ENCODE assay signal across 8 mouse cellular contexts in the genomic region with DNA sequence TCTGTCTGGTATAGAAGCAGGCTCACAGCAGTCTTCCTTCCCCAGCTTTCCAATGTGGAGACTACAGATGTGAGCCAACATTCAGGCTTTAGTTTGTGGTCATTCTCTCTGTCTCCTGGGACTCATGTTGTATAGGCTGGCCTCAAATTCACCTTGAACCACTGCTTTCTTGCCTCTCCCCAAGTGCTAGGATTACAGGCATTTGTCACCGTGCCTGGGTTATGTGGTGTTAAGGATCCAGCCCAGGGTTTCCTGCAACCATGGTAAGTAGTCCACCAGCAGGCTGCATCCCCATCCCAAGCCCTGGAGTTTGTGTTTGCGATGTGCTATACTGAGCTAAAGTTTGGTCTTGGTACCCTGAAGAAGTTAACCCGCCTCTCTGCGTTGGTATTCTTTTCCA. TPM values are rescaled to one million over a fixed set of nuclear protein-coding genes. Genes with fewer than 3 reads are reported as not detected.
A peak's percentile ranks its signal among the peaks of the same experiment; 100 is the strongest.
DNase-seq lines count a peak whose midpoint lies in the region; ATAC-seq and TF ChIP-seq lines count a peak whose summit lies in the region.

No protein-coding gene starts in this region.

- H3K9me3 ChIP-seq in neural tube, embryonic 11.5 days (ENCODE audit: control insufficient read depth, low read length), result no peaks in the 10 kb centered on the region
- H3K9me3 ChIP-seq in intestine, postnatal 0 days (ENCODE audit: control insufficient read depth), result no peaks in the 10 kb centered on the region
- no peaks in the 10 kb centered on the region for H3K9me3 ChIP-seq in stomach, embryonic 14.5 days (ENCODE audit: control insufficient read depth, low read depth, low read length)

- no peaks in the 10 kb centered on the region for H3K27me3 ChIP-seq in neural tube, embryonic 11.5 days (ENCODE audit: control insufficient read depth, insufficient read depth, low read length)
- H3K27me3 ChIP-seq in intestine, postnatal 0 days (replicated peaks; ENCODE audit: control insufficient read depth, insufficient read depth, low read length), result no peaks in the 10 kb centered on the region
- H3K27me3 ChIP-seq in stomach, embryonic 14.5 days (ENCODE audit: control insufficient read depth, insufficient read depth, low read length), result no peaks in the 10 kb centered on the region

- no peak overlapping the region for H3K9ac ChIP-seq in neural tube, embryonic 11.5 days (ENCODE audit: low read length)
- H3K9ac ChIP-seq in intestine, postnatal 0 days (ENCODE audit: low read depth, low read length), result no peak overlapping the region
- no peak overlapping the region for H3K9ac ChIP-seq in stomach, embryonic 14.5 days (replicated peaks; ENCODE audit: low read depth, low read length)

- no peak for DNase-seq in cerebellum, adult 18-20 months
- no peak for DNase-seq in neural tube, embryonic 11.5 days (ENCODE audit: low spot score)
- DNase-seq in neural tube, embryonic 10.5 days (ENCODE audit: extremely low spot score, low spot score), result no peak
- DNase-seq in thymus, adult 18-20 months, result no peak
- DNase-seq in kidney, postnatal 36 days, result no peak

- no peak overlapping the region for H3K4me3 ChIP-seq in neural tube, embryonic 11.5 days (ENCODE audit: low read depth, low read length)
- H3K4me3 ChIP-seq in intestine, postnatal 0 days (ENCODE audit: low read depth, low read length), result no peak overlapping the region
- no peak overlapping the region for H3K4me3 ChIP-seq in stomach, embryonic 14.5 days (ENCODE audit: low read depth, low read length)

- peak; percentile 9; the same call in 1 of the 2 replicates for ATAC-seq in cerebellum, adult (ENCODE audit: insufficient number of reproducible peaks, low FRiP score, low TSS enrichment)
- ATAC-seq in neural tube, embryonic 11.5 days (ENCODE audit: insufficient read depth, low FRiP score, low TSS enrichment), result no peak
- ATAC-seq in intestine, postnatal 0 days, result no peak
- ATAC-seq in stomach, embryonic 14.5 days (ENCODE audit: insufficient number of reproducible peaks, insufficient read depth, low FRiP score, low read depth), result no peak

- no peak for TF ChIP-seq CTCF in intestine, postnatal 0 days (IDR thresholded peaks at IDR 0.05; ENCODE audit: low read depth)

- no peak overlapping the region for H3K4me2 ChIP-seq in neural tube, embryonic 11.5 days (ENCODE audit: low read depth)
- 0 out of 2 replicates have a peak overlapping the region, but pooled peaks have one; percentile 44 for H3K4me2 ChIP-seq in intestine, postnatal 0 days (replicated peaks; ENCODE audit: low read depth)
- H3K4me2 ChIP-seq in stomach, embryonic 14.5 days (replicated peaks; ENCODE audit: low read depth, low read length), result no peak overlapping the region

- 0 out of 2 replicates have a peak overlapping the region, but pooled peaks have one; percentile 17 for H3K27ac ChIP-seq in neural tube, embryonic 11.5 days (ENCODE audit: low read depth, low read length)
- H3K27ac ChIP-seq in intestine, postnatal 0 days (ENCODE audit: low read depth, low read length), result 0 out of 2 replicates have a peak overlapping the region, but pooled peaks have one; percentile 8
- peak overlapping the region; percentile 73 for H3K27ac ChIP-seq in stomach, embryonic 14.5 days (ENCODE audit: low read length)

- H3K36me3 ChIP-seq in neural tube, embryonic 11.5 days (ENCODE audit: control insufficient read depth, insufficient read depth, low read length), result no peaks in the 10 kb centered on the region
- H3K36me3 ChIP-seq in intestine, postnatal 0 days (ENCODE audit: control insufficient read depth, insufficient read depth), result no peaks in the 10 kb centered on the region
- no peaks in the 10 kb centered on the region for H3K36me3 ChIP-seq in stomach, embryonic 14.5 days (ENCODE audit: control insufficient read depth, insufficient read depth, low read length)

- WGBS in neural tube, embryonic 11.5 days, result 64% methylated on average over 4 of the region's 4 CpGs
- WGBS in intestine, postnatal 0 days, result 59% methylated on average over 4 of the region's 4 CpGs
- 51% methylated on average over 4 of the region's 4 CpGs for WGBS in stomach, embryonic 14.5 days

- H3K4me1 ChIP-seq in neural tube, embryonic 11.5 days (ENCODE audit: control insufficient read depth, insufficient read depth, low read length), result no peaks in the 10 kb centered on the region
- H3K4me1 ChIP-seq in intestine, postnatal 0 days (replicated peaks; ENCODE audit: control insufficient read depth, insufficient read depth, low read length), result peaks cover 3% of the 10 kb centered on the region; the same call in 1 of the 2 replicates
- H3K4me1 ChIP-seq in stomach, embryonic 14.5 days (ENCODE audit: control insufficient read depth, insufficient read depth, low read length), result peaks cover 19% of the 10 kb centered on the region; the same call in 1 of the 2 replicates

RNA-seq across cellular contexts. Expression of gene Rab30, which starts 35.2 kb away (rescaled TPM):
- polyA plus RNA-seq in neural tube, embryonic 11.5 days (2014; fragmentation: Nextera tagmentation; extraction: Ambion mirVana), result 24.3 and 25.5 TPM in 2 replicates
- polyA plus RNA-seq in intestine, postnatal 0 days (2015; fragmentation: Nextera tagmentation; extraction: Ambion mirVana), result 328 and 422 TPM in 2 replicates
- 31.8 and 34.5 TPM in 2 replicates for polyA plus RNA-seq in stomach, embryonic 14.5 days (2014; fragmentation: Nextera tagmentation; extraction: Ambion mirVana)

Comparison
In these comparisons a context has a peak if more than half of its experiments do, and no peak if none do; other contexts are left out.
1. H3K27ac ChIP-seq: peak in every context shown above with its lines; median percentile 73 in stomach, embryonic 14.5 days; 17 in neural tube, embryonic 11.5 days; 8 in intestine, postnatal 0 days.